Mouse (Mus musculus) bone marrow, adult 2 months (tissue): ENCODE data around the gene Hspb3.

ENCODE experiments used
- CTCF ChIP-seq: fragments of 200-500 bp; IDR thresholded peaks from 2 replicates; pipeline ENCODE4 v1.5.1; 2011; ENCODE audit warnings: low read length, control low read depth; ENCODE audit not compliant: control insufficient read depth, insufficient read depth
- POLR2A ChIP-seq: fragments of 200-500 bp; IDR thresholded peaks from 2 replicates; pipeline ENCODE4 v1.6.1; 2011; ENCODE audit warnings: low read depth, mild to moderate bottlenecking, control low read depth, low read length, borderline replicate concordance; ENCODE audit not compliant: control insufficient read depth

DNA sequence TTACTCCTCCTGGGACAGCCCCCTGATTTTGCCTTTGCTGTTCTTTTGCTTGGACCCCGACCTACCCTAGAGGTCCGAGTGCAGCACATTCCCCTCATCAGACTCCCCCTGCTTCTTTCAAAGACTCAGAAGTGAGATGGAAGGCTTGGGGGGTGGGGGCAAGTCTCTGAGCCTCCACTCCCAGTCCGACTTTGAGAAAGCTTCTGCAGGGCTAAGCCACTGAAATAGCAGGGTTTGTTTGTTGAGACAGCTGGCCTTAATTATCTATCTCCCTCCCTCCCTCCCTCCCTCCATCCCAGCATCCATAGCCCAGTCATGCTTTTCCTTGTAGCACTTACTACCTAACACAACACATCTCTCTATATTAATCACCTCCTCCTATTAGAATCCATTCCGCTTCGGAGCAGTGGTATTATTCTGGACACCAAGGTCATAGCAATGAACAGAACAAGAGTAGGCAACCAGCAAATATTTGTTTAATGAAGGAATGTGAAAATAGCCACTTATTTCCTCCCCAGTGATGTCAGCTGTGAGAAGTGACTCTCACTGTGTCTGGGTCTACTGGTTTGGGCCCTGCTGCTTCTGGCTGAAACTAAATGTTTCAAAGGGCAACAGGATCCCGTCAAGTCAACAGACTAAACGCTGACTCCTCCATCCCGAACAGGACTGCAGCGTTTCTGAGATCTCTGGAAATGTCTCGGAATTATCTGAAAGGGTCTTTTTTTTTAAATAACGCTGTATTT lies 41.2 kb downstream of the Hspb3 start:
- TF ChIP-seq CTCF = no peak
- no peak for TF ChIP-seq POLR2A
